Mouse (Mus musculus): ENCODE measurements around the gene Slc29a2.

DNA sequence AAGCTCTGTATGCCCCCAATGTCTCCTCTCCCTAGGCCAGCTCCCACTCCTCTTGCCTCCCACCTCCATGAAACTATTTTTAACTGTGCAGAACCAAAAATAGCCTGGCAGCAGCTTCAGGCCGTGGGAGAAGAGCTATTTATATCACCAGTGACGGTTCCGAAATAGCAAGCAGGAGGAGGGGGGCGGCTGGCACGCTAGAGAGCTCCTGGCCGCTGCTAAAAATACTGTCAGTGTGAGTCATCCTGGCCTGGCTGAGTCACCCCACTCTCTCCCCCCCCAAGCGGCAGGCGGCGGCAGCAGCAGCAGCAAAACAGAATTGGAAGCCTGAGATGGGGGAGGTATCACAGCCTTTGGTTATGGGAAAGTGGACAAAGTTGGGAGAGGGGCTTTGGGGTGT is 30.8 kb upstream of the Slc29a2 start:
- TF ChIP-seq POLR2A (IDR thresholded peaks at IDR 0.05; ENCODE audit: borderline replicate concordance, insufficient read depth, low read length): no peak
- 0 out of 2 replicates have a peak, but pooled peaks have one; percentile 8 for TF ChIP-seq CTCF (IDR thresholded peaks at IDR 0.05; ENCODE audit: borderline replicate concordance, insufficient read depth, low read depth, low read length)

Measured in cerebellum, adult 2 months (tissue).